Mouse (Mus musculus) layer of hippocampus, adult 8-10 months (tissue): ENCODE data around the gene Foxn4. TPM values are rescaled to one million over a fixed set of nuclear protein-coding genes. Genes with fewer than 3 reads are reported as not detected.

ENCODE experiments used
- total RNA-seq, 4 experiments: library from RNA; stranded (reverse); gene quantifications; 2 replicates each; pipeline ENCODE4 v1.2.4; 2022

Foxn4 gene
- total RNA-seq, 4 experiments from 2014 or later = not detected

Other genes starting within 250 kb of the Foxn4 start
- gene Usp30, start 208.3 kb downstream of the Foxn4 start, total RNA-seq = 10 to 100 TPM; 39.5 to 52.3 (median 45.2) TPM
- gene Svop, start 182.2 kb downstream of the Foxn4 start, total RNA-seq = 100 to 1,000 TPM; 146 to 171 (median 153) TPM
- gene Alkbh2, start 145.6 kb downstream of the Foxn4 start, total RNA-seq = 1 to 10 TPM; 3.8 to 6.5 (median 5.5) TPM
- gene Ung, start 143.4 kb downstream of the Foxn4 start, total RNA-seq = 1 to 10 TPM; 1.7 to 2.3 (median 1.9) TPM
- gene Acacb, start 127.3 kb downstream of the Foxn4 start, total RNA-seq = 1 to 10 TPM; 6.1 to 7.4 (median 6.6) TPM
- gene Myo1h, start 15.4 kb upstream of the Foxn4 start, total RNA-seq = 1 to 10 TPM; 2.3 to 5.7 (median 4.3) TPM
- 10 to 100 TPM; 51.1 to 53.5 (median 53.1) TPM for gene Kctd10, start 106.7 kb upstream of the Foxn4 start, total RNA-seq
- gene Ube3b, start 106.8 kb upstream of the Foxn4 start, total RNA-seq = 10 to 100 TPM; 74.5 to 85.7 (median 77.6) TPM
- 10 to 100 TPM; 19.0 to 20.6 (median 19.4) TPM for gene Mmab, start 170.3 kb upstream of the Foxn4 start, total RNA-seq
- 10 to 100 TPM; 22.8 to 36.2 (median 31.2) TPM for gene Mvk, start 170.5 kb upstream of the Foxn4 start, total RNA-seq